Mouse (Mus musculus) CH12.LX (cell line): ENCODE data around the gene Tmpo. TPM values are rescaled to one million over a fixed set of nuclear protein-coding genes. Genes with fewer than 3 reads are reported as not detected.

Experiments
- DNase-seq: peaks from one replicate; pipeline ENCODE4 v3.0.0-alpha.2; 2013; ENCODE audit errors: extremely low read depth
- H3K27ac ChIP-seq: 2 replicates; pipeline ENCODE4 v1.5.1; 2012; ENCODE audit warnings: low read depth, mild to moderate bottlenecking, control low read depth, moderate library complexity; ENCODE audit not compliant: insufficient read depth
- H3K27me3 ChIP-seq: replicated peaks from 2 replicates; pipeline ENCODE3; 2012; ENCODE audit warnings: inconsistent platforms
- H3K36me3 ChIP-seq, 2 experiments: replicated peaks in 1 of 2; 2 replicates each; pipeline versions ENCODE3 to v1.6.1; 2012; ENCODE audit warnings: inconsistent platforms in 1 of 2, low read length in 1 of 2, mild to moderate bottlenecking in 1 of 2, mixed read lengths in 1 of 2, moderate library complexity in 1 of 2; ENCODE audit not compliant: control insufficient read depth in 1 of 2, insufficient read depth in 1 of 2
- H3K4me1 ChIP-seq, 2 experiments: 2 replicates each; pipeline ENCODE4 v1.6.1; 2012; ENCODE audit warnings: inconsistent platforms in 1 of 2, moderate library complexity in 1 of 2; ENCODE audit not compliant: insufficient read depth in 2 of 2, control insufficient read depth in 1 of 2
- H3K4me2 ChIP-seq: 2 replicates; pipeline ENCODE4 v1.6.1; 2012; ENCODE audit warnings: low read depth, mild to moderate bottlenecking, control low read depth; ENCODE audit not compliant: poor library complexity, insufficient read depth, severe bottlenecking
- H3K4me3 ChIP-seq, 3 experiments: fragments of 150-350 bp in 1 of 3; sonication (generic) in 1 of 3; replicated peaks in 1 of 3; 2 replicates each; pipeline versions ENCODE3 to v1.5.1; 2011 to 2012; ENCODE audit warnings: low read depth in 2 of 3, low read length in 2 of 3, mild to moderate bottlenecking in 2 of 3, moderate library complexity in 2 of 3, control low read depth in 1 of 3, improper control_type of control experiment in 1 of 3, inconsistent platforms in 1 of 3, mixed read lengths in 1 of 3; ENCODE audit not compliant: poor library complexity in 1 of 3
- H3K79me2 ChIP-seq: replicated peaks from 2 replicates; pipeline ENCODE4 v1.6.1; 2012; ENCODE audit warnings: mild to moderate bottlenecking, moderate library complexity; ENCODE audit not compliant: control insufficient read depth, poor library complexity, insufficient read depth, severe bottlenecking; ENCODE audit errors: extremely low read depth
- H3K9ac ChIP-seq: 2 replicates; pipeline ENCODE4 v1.6.1; 2012; ENCODE audit warnings: low read depth, mild to moderate bottlenecking, control low read depth, moderate library complexity; ENCODE audit not compliant: insufficient read depth
- H3K9me3 ChIP-seq: replicated peaks from 2 replicates; pipeline ENCODE3; 2012; ENCODE audit warnings: low read length, inconsistent platforms, mixed read lengths
- BHLHE40 ChIP-seq: IDR thresholded peaks from 2 replicates; pipeline ENCODE4 v1.6.1; 2011; ENCODE audit warnings: mild to moderate bottlenecking, low read depth, low read length, improper control_type of control experiment
- CHD1 ChIP-seq: IDR thresholded peaks from 2 replicates; pipeline ENCODE4 v1.6.1; 2012; ENCODE audit warnings: low read depth, low read length, improper control_type of control experiment, inconsistent platforms
- CHD2 ChIP-seq: IDR thresholded peaks from 2 replicates; pipeline ENCODE4 v1.6.1; 2011; ENCODE audit warnings: low read length, improper control_type of control experiment
- E2F4 ChIP-seq: IDR thresholded peaks from 2 replicates; pipeline ENCODE4 v1.6.1; 2011; ENCODE audit warnings: low read depth, low read length, improper control_type of control experiment; ENCODE audit not compliant: insufficient replicate concordance
- ELF1 ChIP-seq: IDR thresholded peaks from 2 replicates; pipeline ENCODE4 v1.6.1; 2014; ENCODE audit warnings: low read depth, mild to moderate bottlenecking, inconsistent platforms, low read length, improper control_type of control experiment
- EP300 ChIP-seq: IDR thresholded peaks from 2 replicates; pipeline ENCODE4 v1.6.1; 2011; ENCODE audit warnings: low read length, improper control_type of control experiment
- ETS1 ChIP-seq: conservative IDR thresholded peaks from 2 replicates; pipeline ENCODE4 v1.6.1; 2012; ENCODE audit warnings: low read depth, mild to moderate bottlenecking, inconsistent platforms, low read length, improper control_type of control experiment, moderate library complexity
- IRF4 ChIP-seq: IDR thresholded peaks from 2 replicates; pipeline ENCODE4 v1.6.1; 2014; ENCODE audit warnings: low read depth, mild to moderate bottlenecking, inconsistent platforms, low read length, improper control_type of control experiment
- KAT2A ChIP-seq: IDR thresholded peaks from 2 replicates; pipeline ENCODE4 v1.6.1; 2012; ENCODE audit warnings: low read length, improper control_type of control experiment, inconsistent platforms; ENCODE audit not compliant: insufficient replicate concordance
- MAX ChIP-seq: IDR thresholded peaks from 2 replicates; pipeline ENCODE4 v1.6.1; 2011; ENCODE audit warnings: low read length, improper control_type of control experiment
- MAZ ChIP-seq: IDR thresholded peaks from 2 replicates; pipeline ENCODE4 v1.6.1; 2012; ENCODE audit warnings: low read depth, mild to moderate bottlenecking, inconsistent platforms, low read length, improper control_type of control experiment, moderate library complexity
- MEF2A ChIP-seq: IDR thresholded peaks from 2 replicates; pipeline ENCODE4 v1.6.1; 2014; ENCODE audit warnings: low read depth, mild to moderate bottlenecking, inconsistent platforms, low read length, improper control_type of control experiment, borderline replicate concordance
- MXI1 ChIP-seq: IDR thresholded peaks from 2 replicates; pipeline ENCODE4 v1.6.1; 2011; ENCODE audit warnings: mild to moderate bottlenecking, low read depth, low read length, improper control_type of control experiment
- MYC ChIP-seq: IDR thresholded peaks from 2 replicates; pipeline ENCODE4 v1.6.1; 2011; ENCODE audit warnings: low read depth, mild to moderate bottlenecking, improper control_type of control experiment, low read length
- NRF1 ChIP-seq: IDR thresholded peaks from 2 replicates; pipeline ENCODE4 v1.6.1; 2014; ENCODE audit warnings: low read depth, mild to moderate bottlenecking, inconsistent platforms, low read length, improper control_type of control experiment, moderate library complexity
- PAX5 ChIP-seq: IDR thresholded peaks from 2 replicates; pipeline ENCODE4 v1.6.1; 2012; ENCODE audit warnings: low read length, inconsistent platforms, mixed read lengths
- POLR2A ChIP-seq: IDR thresholded peaks from 2 replicates; pipeline ENCODE4 v1.6.1; 2011; ENCODE audit warnings: low read depth, mild to moderate bottlenecking, improper control_type of control experiment, low read length
- POLR2AphosphoS2 ChIP-seq: IDR thresholded peaks from 2 replicates; pipeline ENCODE4 v1.6.1; 2011; ENCODE audit warnings: low read depth, low read length, improper control_type of control experiment
- RAD21 ChIP-seq: IDR thresholded peaks from 2 replicates; pipeline ENCODE4 v1.6.1; 2011; ENCODE audit warnings: low read depth, mild to moderate bottlenecking, low read length, improper control_type of control experiment, moderate library complexity
- SIN3A ChIP-seq: IDR thresholded peaks from 2 replicates; pipeline ENCODE4 v1.6.1; 2012; ENCODE audit warnings: low read length, improper control_type of control experiment, inconsistent platforms
- TBP ChIP-seq: conservative IDR thresholded peaks from 2 replicates; pipeline ENCODE4 v1.6.1; 2011; ENCODE audit warnings: low read depth, low read length, improper control_type of control experiment
- UBTF ChIP-seq: IDR thresholded peaks from 2 replicates; pipeline ENCODE4 v1.6.1; 2012; ENCODE audit warnings: low read depth, mild to moderate bottlenecking, inconsistent platforms, low read length, improper control_type of control experiment, moderate library complexity
- USF2 ChIP-seq: conservative IDR thresholded peaks from 2 replicates; pipeline ENCODE4 v1.6.1; 2011; ENCODE audit warnings: low read depth, low read length, improper control_type of control experiment
- ZKSCAN1 ChIP-seq: IDR thresholded peaks from 2 replicates; pipeline ENCODE4 v1.6.1; 2012; ENCODE audit warnings: low read depth, inconsistent platforms, low read length, improper control_type of control experiment, borderline replicate concordance
- ZMIZ1 ChIP-seq: IDR thresholded peaks from 2 replicates; pipeline ENCODE4 v1.6.1; 2012; ENCODE audit warnings: low read depth, mild to moderate bottlenecking, inconsistent platforms, low read length, improper control_type of control experiment
- ZNF384 ChIP-seq: IDR thresholded peaks from 2 replicates; pipeline ENCODE4 v1.6.1; 2012; ENCODE audit warnings: low read depth, low read length, improper control_type of control experiment, inconsistent platforms
- dilution Hi-C: fragments of 300-500 bp; cut with MboI; formaldehyde crosslinking; loops from 2 replicates; pipeline ENCODE4 v1.14.3; 2020; ENCODE audit warnings: low sequenced_read_pairs; ENCODE audit not compliant: extremely low pct_unique_long_range_greater_than_20kb, extremely low pct_ligation_motif_present
- in situ Hi-C: fragments of 300-500 bp; cut with MboI; formaldehyde crosslinking; loops from 3 replicates; pipeline ENCODE4 v1.14.3; 2019; ENCODE audit warnings: low sequenced_read_pairs, low pct_ligation_motif_present, low pct_unique_long_range_greater_than_20kb, mixed read lengths
- polyA plus RNA-seq: library from polyadenylated mRNA; unstranded; fragments of >175 nt; gene quantifications from 2 replicates; pipeline ENCODE4 v1.2.1, GENCODE M21; 2012; ENCODE audit warnings: low read depth; ENCODE audit not compliant: insufficient read length
- total RNA-seq, 2 experiments: library from RNA; depleted of rRNA; stranded (reverse); fragments of 300-350 nt in 1 of 2; fragments of >200 nt in 1 of 2; gene quantifications; 2 replicates each; pipeline ENCODE4 v1.2.3; 2012 to 2014

Tmpo gene
- total and polyA plus RNA-seq, 3 experiments: 163 to 467 (median 198) TPM

- H3K27me3 ChIP-seq: no peaks in the 10 kb centered on the region
- H3K79me2 ChIP-seq: peaks cover 34% of the 10 kb centered on the region
- H3K9ac ChIP-seq: 0 out of 2 replicates have a peak overlapping the region, but pooled peaks have one; percentile 17
- no peak for TF ChIP-seq MAZ
- TF ChIP-seq EP300: no peak
- TF ChIP-seq NRF1: no peak
- no peak for TF ChIP-seq CHD2
- no peak for TF ChIP-seq CHD1
- no peak for TF ChIP-seq POLR2AphosphoS2
- TF ChIP-seq ETS1: peak; percentile 67; the same call in 1 of the 2 replicates
- TF ChIP-seq USF2: no peak
- TF ChIP-seq IRF4: peak; percentile 53; the same call in 1 of the 2 replicates
- no peak for TF ChIP-seq RAD21
- TF ChIP-seq MAX: peak; percentile 34; the same call in 1 of the 2 replicates
- no peak for TF ChIP-seq ZKSCAN1
- no peak for TF ChIP-seq PAX5
- no peak for TF ChIP-seq UBTF
- 0 out of 2 replicates have a peak, but pooled peaks have one; percentile 23 for TF ChIP-seq TBP
- TF ChIP-seq MEF2A: peak; percentile 85; the same call in 1 of the 2 replicates
- TF ChIP-seq ZNF384: peak; percentile 81
- no peak for TF ChIP-seq E2F4
- TF ChIP-seq ELF1: peak; percentile 35; the same call in 1 of the 2 replicates
- no peak for TF ChIP-seq SIN3A
- no peak; the same call in 1 of the 2 replicates for TF ChIP-seq MYC
- peak; percentile 66; the same call in 1 of the 2 replicates for TF ChIP-seq MXI1
- TF ChIP-seq ZMIZ1: no peak
- TF ChIP-seq BHLHE40: peak; percentile 78
- no peak for TF ChIP-seq POLR2A
- TF ChIP-seq KAT2A: no peak
- peak; percentile 77 for DNase-seq
- dilution Hi-C loops: no loop called here
- H3K4me3 ChIP-seq: no peak overlapping the region
- H3K9me3 ChIP-seq: no peaks in the 10 kb centered on the region
- H3K36me3 ChIP-seq: peaks cover 54 to 86% of the 10 kb centered on the region in 2 experiments
- H3K4me1 ChIP-seq: peaks cover 6 to 76% of the 10 kb centered on the region in 2 experiments
- in situ Hi-C loops: no loop called here
- peak overlapping the region; percentile 81 for H3K27ac ChIP-seq
- peak overlapping the region; percentile 64 for H3K4me2 ChIP-seq
Measured at GRCm38 (mm10) chr10:91153894-91154503, 27.1 kb downstream of the Tmpo start.
